Mouse (Mus musculus): Measurements from ENCODE around the gene Fgf23. TPM values are rescaled to one million over a fixed set of nuclear protein-coding genes. Genes with fewer than 3 reads are reported as not detected.

Fgf23 gene
- polyA plus RNA-seq, 1 experiment from 2014 or later = 0.09 TPM

DNA sequence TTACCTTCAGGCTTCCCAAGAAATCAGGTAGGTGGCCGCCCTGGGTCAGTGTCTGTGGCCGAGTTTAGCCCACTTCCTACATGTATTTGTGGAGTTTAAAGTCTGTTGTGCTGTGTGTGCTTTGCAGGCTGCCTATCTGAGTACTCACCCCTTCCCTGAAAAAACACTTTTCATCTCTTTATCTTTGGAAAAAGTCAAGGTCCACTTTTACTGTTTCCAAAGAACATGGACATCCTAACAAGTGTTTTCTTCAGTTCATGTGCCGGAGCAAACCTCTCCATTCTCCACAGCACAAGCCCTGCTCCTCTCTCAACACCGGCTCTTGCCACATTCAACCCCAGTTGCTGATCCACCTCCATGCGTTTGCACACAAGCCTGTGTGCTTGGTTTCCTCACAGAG lies 50.3 kb downstream of the Fgf23 start:
- H3K4me1 ChIP-seq = no peaks in the 10 kb centered on the region
- H3K27ac ChIP-seq (replicated peaks) = no peak overlapping the region
- H3K9ac ChIP-seq (replicated peaks) = no peak overlapping the region
- no peaks in the 10 kb centered on the region for H3K27me3 ChIP-seq
- no peak overlapping the region for H3K4me3 ChIP-seq
- 92% methylated on average over 5 of the region's 5 CpGs for WGBS
- no peaks in the 10 kb centered on the region for H3K9me3 ChIP-seq
- peaks cover 12% of the 10 kb centered on the region for H3K36me3 ChIP-seq
- H3K4me2 ChIP-seq (replicated peaks) = no peak overlapping the region
- ATAC-seq (replicated peaks) = no peak

DNA sequence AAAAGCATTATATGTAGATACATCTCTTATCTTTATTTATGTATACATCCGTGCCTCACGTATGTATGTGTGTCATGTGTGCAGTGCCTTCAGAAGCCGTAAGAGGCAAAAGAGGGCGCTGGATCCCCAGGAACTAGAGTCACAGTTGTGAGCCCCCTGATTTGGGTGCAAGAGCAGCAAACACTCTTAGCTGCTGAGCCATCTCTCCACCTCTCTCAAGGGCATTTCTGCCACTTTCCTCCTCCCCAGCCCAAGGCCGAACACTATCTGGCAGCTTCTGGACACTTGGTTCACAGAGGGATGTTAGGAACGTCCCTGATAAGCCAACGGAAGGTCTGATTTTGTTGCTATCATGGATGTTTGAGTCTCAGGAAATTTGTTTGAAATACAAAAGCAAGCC lies 50.8 kb downstream of the Fgf23 start:
- no peak overlapping the region for H3K27ac ChIP-seq (replicated peaks)
- H3K27me3 ChIP-seq = no peaks in the 10 kb centered on the region
- 88% methylated on average over 7 of the region's 7 CpGs for WGBS
- no peaks in the 10 kb centered on the region for H3K9me3 ChIP-seq
- H3K4me3 ChIP-seq = no peak overlapping the region
- H3K36me3 ChIP-seq = peaks cover 15% of the 10 kb centered on the region
- no peak overlapping the region for H3K4me2 ChIP-seq (replicated peaks)
- H3K9ac ChIP-seq (replicated peaks) = no peak overlapping the region
- ATAC-seq (replicated peaks) = no peak
- no peaks in the 10 kb centered on the region for H3K4me1 ChIP-seq

DNA sequence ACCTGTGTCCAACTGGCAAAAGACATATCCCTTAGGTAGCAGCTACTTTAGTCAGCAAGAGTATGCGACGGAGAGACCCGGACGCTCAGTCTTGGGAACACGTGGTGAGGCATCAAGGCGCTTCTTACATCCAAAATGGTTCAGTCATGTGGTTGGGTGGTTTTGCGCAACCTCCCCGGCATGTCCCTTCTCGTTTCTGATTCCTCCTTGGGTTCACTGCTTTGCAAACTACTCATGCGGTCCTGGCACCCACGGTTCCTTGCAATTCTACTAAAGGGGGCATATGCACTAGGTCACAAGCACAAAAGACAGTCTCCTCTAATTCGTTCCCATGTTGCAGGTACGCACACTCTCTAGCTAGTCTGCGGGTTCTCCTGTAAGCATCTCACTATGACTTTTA lies 57.0 kb downstream of the Fgf23 start:
- Histone ChIP-seq H3K36me3 (peaks cover 19% of the 10 kb centered on the region), H3K27me3 (no peaks in the 10 kb centered on the region), H3K27ac (replicated peaks) (peak overlapping the region; percentile 67), H3K9me3 (no peaks in the 10 kb centered on the region), H3K4me2 (replicated peaks) (no peak overlapping the region), H3K4me1 (peaks cover 45% of the 10 kb centered on the region), H3K9ac (replicated peaks) (no peak overlapping the region), H3K4me3 (no peak overlapping the region)
- 92% methylated on average over 14 of the region's 14 CpGs for WGBS
- ATAC-seq (replicated peaks) = no peak

DNA sequence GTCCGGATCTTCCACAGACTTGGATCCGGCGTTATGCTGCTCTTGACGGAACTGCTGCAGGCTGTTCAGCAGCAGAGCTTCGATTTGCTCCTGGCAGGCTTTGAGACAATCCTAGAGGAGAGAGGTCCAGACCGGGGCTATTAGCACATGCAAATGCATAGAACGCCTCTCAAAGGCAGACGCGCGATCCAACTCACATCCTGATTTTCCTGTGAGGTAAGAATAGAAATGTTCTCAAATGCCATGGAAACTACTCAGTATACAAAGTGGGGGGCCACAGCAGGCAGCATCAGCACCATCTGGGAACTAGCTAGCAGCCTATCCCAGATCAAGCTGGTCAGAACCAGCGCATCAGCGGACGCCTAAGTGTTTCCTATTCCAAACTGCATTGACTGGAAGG lies 57.7 kb downstream of the Fgf23 start:
- H3K4me1 ChIP-seq = peaks cover 52% of the 10 kb centered on the region

More for the DNA sequence above, 57.7 kb downstream of the Fgf23 start:
- 36% methylated on average over 13 of the region's 13 CpGs for WGBS
- Histone ChIP-seq H3K4me2 (replicated peaks) (no peak overlapping the region), H3K36me3 (peaks cover 19% of the 10 kb centered on the region), H3K9ac (replicated peaks) (no peak overlapping the region), H3K4me3 (no peak overlapping the region), H3K27me3 (no peaks in the 10 kb centered on the region), H3K27ac (replicated peaks) (peak overlapping the region; percentile 67), H3K9me3 (no peaks in the 10 kb centered on the region)
- ATAC-seq (replicated peaks) = peak; percentile 45

Other genes with a start within 250 kb of the Fgf23 start
- gene Ndufa9, start 223.8 kb upstream of the Fgf23 start, polyA plus RNA-seq (2015; fragmentation: Nextera tagmentation; extraction: Ambion mirVana) = 184 and 185 TPM in 2 replicates
- 0.25 TPM in 1 of 2 replicates, not detected in the other for gene Akap3, start 219.8 kb upstream of the Fgf23 start, polyA plus RNA-seq (2015; fragmentation: Nextera tagmentation; extraction: Ambion mirVana)
- 0.08 TPM in 1 of 2 replicates, not detected in the other for gene Dyrk4, start 151.1 kb upstream of the Fgf23 start, polyA plus RNA-seq (2015; fragmentation: Nextera tagmentation; extraction: Ambion mirVana)
- 29.9 and 33.8 TPM in 2 replicates for gene Rad51ap1, start 133.3 kb upstream of the Fgf23 start, polyA plus RNA-seq (2015; fragmentation: Nextera tagmentation; extraction: Ambion mirVana)
- 29.8 and 31.3 TPM in 2 replicates for gene D6Wsu163e, start 132.9 kb upstream of the Fgf23 start, polyA plus RNA-seq (2015; fragmentation: Nextera tagmentation; extraction: Ambion mirVana)
- not detected in 2 replicates for gene Fgf6, start 57.3 kb upstream of the Fgf23 start, polyA plus RNA-seq (2015; fragmentation: Nextera tagmentation; extraction: Ambion mirVana)
- gene Tigar, start 36.7 kb downstream of the Fgf23 start, polyA plus RNA-seq (2015; fragmentation: Nextera tagmentation; extraction: Ambion mirVana) = 9.2 and 10.0 TPM in 2 replicates
- gene Ccnd2, start 79.3 kb downstream of the Fgf23 start, polyA plus RNA-seq (2015; fragmentation: Nextera tagmentation; extraction: Ambion mirVana) = 1,282 and 1,421 TPM in 2 replicates